Mouse (Mus musculus): ENCODE results near the gene Prcd. TPM values are rescaled to one million over a fixed set of nuclear protein-coding genes. Genes with fewer than 3 reads are reported as not detected.

Gene Prcd
- polyA plus RNA-seq, 1 experiment from 2014 or later, result 0.32 TPM

GRCm38 (mm10) chr11:116680321-116681091, 27.2 kb downstream of the Prcd start:
- no peak overlapping the region for H3K27ac ChIP-seq (ENCODE audit: low read depth)
- H3K27me3 ChIP-seq (ENCODE audit: insufficient read depth, low read length), result no peaks in the 10 kb centered on the region
- WGBS (ENCODE audit: insufficient replicate concordance), result 74% methylated on average over 24 of the region's 24 CpGs

GRCm38 (mm10) chr11:116681147-116681546, 27.8 kb downstream of the Prcd start:
- WGBS (ENCODE audit: insufficient replicate concordance), result 74% methylated on average over 4 of the region's 4 CpGs
- DNase-seq (no peak), ATAC-seq (no peak)
- H3K36me3 ChIP-seq (replicated peaks; ENCODE audit: insufficient read depth, low read length), result peaks cover 18% of the 10 kb centered on the region
- no peak overlapping the region for H3K27ac ChIP-seq (ENCODE audit: low read depth)
- no peaks in the 10 kb centered on the region for H3K27me3 ChIP-seq (ENCODE audit: insufficient read depth, low read length)
- H3K4me1 ChIP-seq (ENCODE audit: insufficient read depth), result peaks cover 10% of the 10 kb centered on the region
- H3K9me3 ChIP-seq (ENCODE audit: low read length), result no peaks in the 10 kb centered on the region
- no peak overlapping the region for H3K4me2 ChIP-seq (ENCODE audit: low read depth, low read length)
- no peak overlapping the region for H3K9ac ChIP-seq (replicated peaks)
- no peak for TF ChIP-seq CTCF (IDR thresholded peaks at IDR 0.05; ENCODE audit: low read depth)
- TF ChIP-seq EP300 (IDR thresholded peaks at IDR 0.05; ENCODE audit: low read depth), result no peak
- no peak overlapping the region for H3K4me3 ChIP-seq (ENCODE audit: low read depth, low read length)

More at GRCm38 (mm10) chr11:116680321-116681091, 27.2 kb downstream of the Prcd start:
- Histone ChIP-seq H3K4me3 (ENCODE audit: low read depth, low read length) (no peak overlapping the region), H3K4me1 (ENCODE audit: insufficient read depth) (peaks cover 10% of the 10 kb centered on the region), H3K36me3 (replicated peaks; ENCODE audit: insufficient read depth, low read length) (peaks cover 25% of the 10 kb centered on the region), H3K9ac (replicated peaks) (no peak overlapping the region), H3K9me3 (ENCODE audit: low read length) (no peaks in the 10 kb centered on the region), H3K4me2 (ENCODE audit: low read depth, low read length) (no peak overlapping the region)
- TF ChIP-seq EP300 (IDR thresholded peaks at IDR 0.05; ENCODE audit: low read depth), result no peak
- TF ChIP-seq CTCF (IDR thresholded peaks at IDR 0.05; ENCODE audit: low read depth), result no peak
- DNase-seq (no peak), ATAC-seq (no peak)

GRCm38 (mm10) chr11:116682501-116683144, 29.3 kb downstream of the Prcd start:
- Histone ChIP-seq H3K4me2 (ENCODE audit: low read depth, low read length) (no peak overlapping the region), H3K4me1 (ENCODE audit: insufficient read depth) (peaks cover 10% of the 10 kb centered on the region), H3K36me3 (replicated peaks; ENCODE audit: insufficient read depth, low read length) (peaks cover 10% of the 10 kb centered on the region; the same call in 1 of the 2 replicates), H3K9ac (replicated peaks) (no peak overlapping the region), H3K27me3 (ENCODE audit: insufficient read depth, low read length) (no peaks in the 10 kb centered on the region), H3K4me3 (ENCODE audit: low read depth, low read length) (no peak overlapping the region), H3K9me3 (ENCODE audit: low read length) (no peaks in the 10 kb centered on the region), H3K27ac (ENCODE audit: low read depth) (peak overlapping the region; percentile 44; the same call in 1 of the 2 replicates)
- peak; percentile 50; the same call in 1 of the 2 replicates for ATAC-seq
- WGBS (ENCODE audit: insufficient replicate concordance), result 62% methylated on average over 14 of the region's 14 CpGs
- TF ChIP-seq EP300 (IDR thresholded peaks at IDR 0.05; ENCODE audit: low read depth) (no peak), CTCF (IDR thresholded peaks at IDR 0.05; ENCODE audit: low read depth) (no peak)
- no peak for DNase-seq

- Histone ChIP-seq H3K9me3 (ENCODE audit: low read length) (no peaks in the 10 kb centered on the region), H3K27ac (ENCODE audit: low read depth) (no peak overlapping the region), H3K4me3 (ENCODE audit: low read depth, low read length) (no peak overlapping the region), H3K4me1 (ENCODE audit: insufficient read depth) (peaks cover 10% of the 10 kb centered on the region), H3K4me2 (ENCODE audit: low read depth, low read length) (no peak overlapping the region), H3K9ac (replicated peaks) (no peak overlapping the region), H3K27me3 (ENCODE audit: insufficient read depth, low read length) (no peaks in the 10 kb centered on the region), H3K36me3 (replicated peaks; ENCODE audit: insufficient read depth, low read length) (peaks cover 4% of the 10 kb centered on the region; the same call in 1 of the 2 replicates)
- no peak for ATAC-seq
- TF ChIP-seq CTCF (IDR thresholded peaks at IDR 0.05; ENCODE audit: low read depth) (no peak), EP300 (IDR thresholded peaks at IDR 0.05; ENCODE audit: low read depth) (no peak)
- DNase-seq, result no peak
- WGBS (ENCODE audit: insufficient replicate concordance), result 70% methylated on average over 4 of the region's 4 CpGs
Measured at GRCm38 (mm10) chr11:116683777-116684176, 30.4 kb downstream of the Prcd start.

- Histone ChIP-seq H3K36me3 (replicated peaks; ENCODE audit: insufficient read depth, low read length) (no peaks in the 10 kb centered on the region; the same call in 1 of the 2 replicates), H3K4me2 (ENCODE audit: low read depth, low read length) (no peak overlapping the region), H3K9ac (replicated peaks) (no peak overlapping the region), H3K9me3 (ENCODE audit: low read length) (no peaks in the 10 kb centered on the region), H3K4me3 (ENCODE audit: low read depth, low read length) (no peak overlapping the region), H3K27ac (ENCODE audit: low read depth) (no peak overlapping the region), H3K4me1 (ENCODE audit: insufficient read depth) (peaks cover 10% of the 10 kb centered on the region), H3K27me3 (ENCODE audit: insufficient read depth, low read length) (no peaks in the 10 kb centered on the region)
- no peak for TF ChIP-seq CTCF (IDR thresholded peaks at IDR 0.05; ENCODE audit: low read depth)
- no peak for TF ChIP-seq EP300 (IDR thresholded peaks at IDR 0.05; ENCODE audit: low read depth)
- ATAC-seq (no peak), DNase-seq (no peak)
- 63% methylated on average over 9 of the region's 9 CpGs for WGBS (ENCODE audit: insufficient replicate concordance)
Measured at GRCm38 (mm10) chr11:116685729-116686128, 32.4 kb downstream of the Prcd start.

GRCm38 (mm10) chr11:116687897-116688296, 34.6 kb downstream of the Prcd start:
- Histone ChIP-seq H3K27me3 (ENCODE audit: insufficient read depth, low read length) (no peaks in the 10 kb centered on the region), H3K4me1 (ENCODE audit: insufficient read depth) (peaks cover 2% of the 10 kb centered on the region), H3K4me3 (ENCODE audit: low read depth, low read length) (no peak overlapping the region), H3K9me3 (ENCODE audit: low read length) (no peaks in the 10 kb centered on the region), H3K9ac (replicated peaks) (no peak overlapping the region), H3K4me2 (ENCODE audit: low read depth, low read length) (no peak overlapping the region), H3K27ac (ENCODE audit: low read depth) (no peak overlapping the region), H3K36me3 (replicated peaks; ENCODE audit: insufficient read depth, low read length) (no peaks in the 10 kb centered on the region; the same call in 1 of the 2 replicates)
- no peak for TF ChIP-seq CTCF (IDR thresholded peaks at IDR 0.05; ENCODE audit: low read depth)
- TF ChIP-seq EP300 (IDR thresholded peaks at IDR 0.05; ENCODE audit: low read depth), result no peak
- no peak for ATAC-seq
- DNase-seq, result no peak
- WGBS (ENCODE audit: insufficient replicate concordance), result 74% methylated on average over 8 of the region's 8 CpGs
